Mouse (Mus musculus) myocyte (in vitro differentiated cells): ENCODE data around the gene Tbx6.
A peak's percentile ranks its signal among the peaks of the same experiment; 100 is the strongest.

ENCODE experiments used
- CEBPB ChIP-seq: IDR thresholded peaks from 2 replicates; pipeline ENCODE4 v1.6.1; 2011; ENCODE audit warnings: mild to moderate bottlenecking, moderate library complexity; ENCODE audit not compliant: poor library complexity, insufficient read depth, severe bottlenecking
- E2F4 ChIP-seq: IDR thresholded peaks from one replicate; pipeline ENCODE4 v1.6.1; 2011; ENCODE audit warnings: mild to moderate bottlenecking, control low read depth, moderate library complexity; ENCODE audit not compliant: insufficient read depth
- MAX ChIP-seq: IDR thresholded peaks from one replicate; pipeline ENCODE4 v1.6.1; 2011; ENCODE audit warnings: low read depth, mild to moderate bottlenecking, control low read depth
- MYOD1 ChIP-seq, 3 experiments: IDR thresholded peaks; one replicate each; pipeline ENCODE4 v1.6.1; 2011; ENCODE audit warnings: control low read depth in 2 of 3, low read depth in 2 of 3, mild to moderate bottlenecking in 2 of 3, moderate library complexity in 1 of 3; ENCODE audit not compliant: insufficient read length in 2 of 3, control insufficient read depth in 1 of 3
- MYOG ChIP-seq, 3 experiments: IDR thresholded peaks; one replicate each; pipeline ENCODE4 v1.6.1; 2011; ENCODE audit warnings: control low read depth in 2 of 3, low read depth in 2 of 3, mild to moderate bottlenecking in 2 of 3; ENCODE audit not compliant: insufficient read length in 2 of 3, control insufficient read depth in 1 of 3, insufficient read depth in 1 of 3
- POLR2A ChIP-seq: IDR thresholded peaks from one replicate; pipeline ENCODE4 v1.6.1; 2011; ENCODE audit warnings: low read depth, mild to moderate bottlenecking, control low read depth, moderate library complexity; ENCODE audit not compliant: insufficient read length
- POLR2AphosphoS2 ChIP-seq: IDR thresholded peaks from one replicate; pipeline ENCODE4 v1.6.1; 2011; ENCODE audit warnings: low read depth, control low read depth; ENCODE audit not compliant: insufficient read length
- TCF12 ChIP-seq: IDR thresholded peaks from one replicate; pipeline ENCODE4 v1.6.1; 2011; ENCODE audit warnings: mild to moderate bottlenecking, control low read depth; ENCODE audit not compliant: poor library complexity, insufficient read depth, severe bottlenecking
- TCF3 ChIP-seq: IDR thresholded peaks from one replicate; pipeline ENCODE4 v1.6.1; 2011; ENCODE audit warnings: low read depth, control low read depth; ENCODE audit not compliant: insufficient read length
- USF1 ChIP-seq: IDR thresholded peaks from one replicate; pipeline ENCODE4 v1.6.1; 2011; ENCODE audit warnings: low read depth, mild to moderate bottlenecking, control low read depth, moderate library complexity

DNA sequence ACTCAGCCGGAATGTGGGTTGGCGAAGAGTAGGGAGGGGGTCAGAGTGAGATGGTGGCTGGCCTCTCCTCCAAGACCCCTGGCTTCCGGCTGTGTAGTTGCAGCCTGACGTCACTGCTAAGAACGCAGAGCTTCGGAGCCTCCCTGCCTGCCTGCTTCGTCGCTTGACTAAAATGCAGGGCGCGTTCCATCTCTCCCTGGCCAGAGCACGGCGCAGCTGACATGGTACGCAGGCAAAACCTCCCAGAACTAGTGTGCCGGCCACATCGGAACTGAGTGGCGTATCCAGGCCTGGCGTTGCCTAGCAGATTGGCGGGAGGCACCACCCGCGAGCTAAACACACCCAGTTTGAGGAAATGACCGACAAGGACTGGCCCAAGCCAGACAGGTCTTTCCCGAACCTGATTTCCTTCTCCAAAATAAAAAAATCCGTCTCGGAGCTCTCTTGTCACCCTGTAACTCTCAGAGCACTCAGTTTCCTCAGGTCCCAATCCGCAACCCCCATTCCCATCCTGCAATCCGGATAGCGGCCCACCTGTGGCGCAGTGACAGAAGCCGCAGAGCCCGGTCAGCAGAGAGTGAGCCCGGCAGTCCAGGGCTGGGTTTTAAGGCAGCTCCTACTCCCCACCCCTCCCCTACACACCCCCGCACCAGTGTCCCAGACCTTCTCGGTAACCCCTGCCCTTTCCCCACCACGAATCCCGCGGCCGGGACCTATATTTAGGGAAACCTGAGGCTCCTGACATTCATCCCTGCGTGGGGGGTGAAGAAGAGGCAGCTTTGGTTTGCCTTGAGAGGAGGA, 18.4 kb downstream of the Tbx6 start:
- TF ChIP-seq POLR2A (peak; percentile 75), TCF12 (no peak), E2F4 (no peak), MAX (no peak), USF1 (no peak), CEBPB (no peak), POLR2AphosphoS2 (peak; percentile 81), MYOG (IDR thresholded peaks at IDR 0.05; ENCODE audit: control insufficient read depth in 1 of 3, insufficient read depth in 1 of 3, insufficient read length in 2 of 3, low read depth in 2 of 3) (peak in 1 of 3 experiments; percentile 55), MYOD1 (IDR thresholded peaks at IDR 0.05; ENCODE audit: control insufficient read depth in 1 of 3, insufficient read length in 2 of 3, low read depth in 2 of 3) (peak in 1 of 3 experiments; percentile 41), TCF3 (no peak)
